Mouse (Mus musculus) forelimb bud, embryonic 11.5 days (tissue): Measurements from ENCODE around the gene Rabggta.

Experiments
- DNase-seq: peaks from one replicate; pipeline ENCODE4 v3.0.0-alpha.2; 2012; ENCODE audit warnings: low read depth, low spot score

The Rabggta gene

DNA sequence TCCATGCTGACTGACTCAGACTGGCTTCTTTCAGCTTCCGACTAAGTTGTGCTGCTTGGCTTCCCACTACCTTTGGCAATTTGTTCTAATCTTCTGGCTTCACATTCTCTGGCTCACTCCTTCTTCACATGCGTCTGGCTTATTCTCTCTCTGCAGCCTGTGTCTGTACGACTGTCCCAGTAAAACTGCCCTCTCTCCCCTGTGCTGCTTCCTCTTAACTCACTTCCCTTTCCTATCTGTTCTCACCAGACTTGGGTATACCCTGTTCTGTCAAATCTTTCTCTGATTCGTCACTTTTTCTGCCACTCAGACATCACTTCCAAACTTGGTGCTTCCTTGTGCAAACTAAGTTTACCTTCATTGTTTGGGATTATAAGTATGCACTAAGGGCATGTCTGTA is 24.8 kb downstream of the Rabggta start:
- no peak for DNase-seq

DNA sequence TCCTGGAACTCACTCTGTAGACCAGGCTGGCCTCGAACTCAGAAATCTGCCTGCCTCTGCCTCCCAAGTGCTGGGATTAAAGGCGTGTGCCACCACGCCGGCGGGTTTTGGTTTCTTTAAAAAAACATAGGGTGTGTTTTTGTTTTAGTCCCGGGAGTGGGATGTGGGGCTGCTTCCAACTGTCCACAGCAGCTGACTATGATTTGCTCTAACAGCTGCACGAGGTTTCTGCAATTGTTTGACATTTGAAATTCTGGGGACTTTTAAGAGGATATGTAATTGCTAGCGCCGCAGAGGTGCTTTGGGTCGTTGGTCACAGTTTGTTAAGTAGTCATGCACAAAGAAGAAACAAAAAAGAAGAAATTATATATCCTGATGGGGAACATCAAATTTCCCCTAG is 32.6 kb downstream of the Rabggta start:
- DNase-seq = no peak

DNA sequence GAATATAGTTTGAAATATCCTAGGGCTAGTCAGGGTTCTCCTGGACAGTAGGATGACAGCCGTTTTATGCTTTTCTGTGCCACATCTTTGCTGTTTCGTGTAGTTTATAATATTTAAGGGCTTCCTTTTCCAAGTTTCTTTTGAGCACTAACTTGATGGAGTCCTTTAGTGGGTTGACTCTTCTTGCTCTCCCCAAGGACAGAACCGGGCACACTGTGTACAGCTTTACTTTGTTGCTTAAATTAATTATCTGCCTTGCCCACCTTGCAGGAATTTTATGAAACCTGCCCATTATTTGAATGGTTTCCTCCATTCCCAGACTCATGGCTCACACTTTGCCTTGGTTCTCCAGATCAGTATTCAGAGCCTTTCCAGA is 40.0 kb downstream of the Rabggta start:
- no peak for DNase-seq

DNA sequence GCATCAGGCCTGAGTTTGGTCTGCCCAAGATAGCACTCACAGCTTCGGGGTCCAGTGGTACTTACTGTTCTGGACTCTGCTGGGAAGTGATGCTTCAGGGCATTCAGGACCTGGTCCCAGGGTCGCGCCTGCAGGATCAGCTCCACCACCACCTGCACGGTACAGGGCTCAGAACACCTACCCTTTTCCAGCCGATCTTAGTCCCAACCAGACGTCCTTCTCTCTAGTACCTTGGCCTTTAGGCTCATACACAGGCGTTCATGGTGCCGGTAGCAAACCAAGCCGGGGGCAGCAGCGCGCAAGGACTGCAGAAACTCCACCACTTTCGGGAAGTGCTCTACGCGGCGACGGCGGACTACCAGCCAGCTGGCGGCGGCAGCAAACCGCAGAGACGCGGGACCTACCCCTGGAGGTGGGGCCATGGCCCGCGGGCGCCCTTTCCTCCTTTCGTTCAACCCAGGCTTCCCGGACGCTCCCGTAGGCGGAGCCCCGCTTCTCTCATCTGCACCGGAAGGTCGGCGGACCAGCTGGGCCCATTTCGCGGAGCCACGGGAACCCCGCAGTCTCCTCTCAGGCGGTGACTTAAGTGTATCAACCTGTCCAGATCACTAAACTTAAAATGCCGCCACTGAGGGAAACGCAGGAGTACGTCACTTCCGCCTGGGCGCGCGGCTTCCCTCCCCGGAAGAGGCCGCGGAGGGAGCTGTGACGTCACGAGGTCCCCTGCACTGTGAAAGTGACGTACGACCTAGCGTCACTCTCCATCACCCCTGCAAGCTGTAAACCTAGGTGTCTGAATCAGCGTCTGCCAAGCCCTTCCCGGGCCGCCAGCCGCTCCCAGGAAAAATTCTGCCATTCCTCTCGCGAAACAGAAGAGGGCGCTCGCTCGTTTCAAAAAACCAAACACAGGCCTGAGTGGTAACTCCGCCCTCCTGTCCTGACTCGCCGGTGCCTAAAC is 40.6 kb downstream of the Rabggta start, which contains the start of gene Tinf2:
Tinf2 (minus strand) TSS at position 661 of the 958 bp plus-strand sequence.
- peak; percentile 99 for DNase-seq

DNA sequence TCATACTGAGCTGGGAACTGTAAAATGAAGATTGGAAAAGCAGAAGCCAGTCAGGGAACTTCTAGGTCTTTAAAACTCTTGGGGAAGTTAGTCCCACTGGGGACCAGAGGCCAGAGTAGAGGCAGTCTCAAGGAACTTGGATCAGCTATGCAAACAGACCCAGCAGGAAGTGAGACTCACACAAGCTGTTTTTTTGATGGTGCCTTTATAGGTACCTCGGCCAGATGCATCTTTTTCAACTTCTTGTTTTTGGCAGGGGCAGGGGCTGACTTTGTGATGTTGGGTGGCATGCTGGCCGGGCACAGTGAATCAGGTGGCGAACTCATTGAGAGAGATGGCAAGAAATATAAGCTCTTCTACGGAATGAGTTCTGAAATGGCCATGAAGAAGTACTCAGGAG is 44.4 kb downstream of the Rabggta start:
- no peak for DNase-seq

DNA sequence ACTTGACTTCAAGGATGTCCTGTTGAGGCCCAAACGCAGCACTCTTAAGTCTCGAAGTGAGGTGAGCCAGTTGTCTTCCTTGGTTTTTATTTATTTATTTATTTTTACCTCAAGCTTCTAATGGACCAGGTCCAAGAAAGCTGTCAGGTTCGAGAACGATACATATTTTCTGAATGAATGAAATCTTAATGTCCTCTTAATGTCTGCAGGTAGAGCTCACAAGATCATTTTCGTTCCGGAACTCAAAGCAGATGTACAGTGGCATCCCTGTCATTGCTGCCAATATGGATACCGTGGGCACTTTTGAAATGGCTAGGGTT is 49.4 kb downstream of the Rabggta start:
- no peak for DNase-seq

DNA sequence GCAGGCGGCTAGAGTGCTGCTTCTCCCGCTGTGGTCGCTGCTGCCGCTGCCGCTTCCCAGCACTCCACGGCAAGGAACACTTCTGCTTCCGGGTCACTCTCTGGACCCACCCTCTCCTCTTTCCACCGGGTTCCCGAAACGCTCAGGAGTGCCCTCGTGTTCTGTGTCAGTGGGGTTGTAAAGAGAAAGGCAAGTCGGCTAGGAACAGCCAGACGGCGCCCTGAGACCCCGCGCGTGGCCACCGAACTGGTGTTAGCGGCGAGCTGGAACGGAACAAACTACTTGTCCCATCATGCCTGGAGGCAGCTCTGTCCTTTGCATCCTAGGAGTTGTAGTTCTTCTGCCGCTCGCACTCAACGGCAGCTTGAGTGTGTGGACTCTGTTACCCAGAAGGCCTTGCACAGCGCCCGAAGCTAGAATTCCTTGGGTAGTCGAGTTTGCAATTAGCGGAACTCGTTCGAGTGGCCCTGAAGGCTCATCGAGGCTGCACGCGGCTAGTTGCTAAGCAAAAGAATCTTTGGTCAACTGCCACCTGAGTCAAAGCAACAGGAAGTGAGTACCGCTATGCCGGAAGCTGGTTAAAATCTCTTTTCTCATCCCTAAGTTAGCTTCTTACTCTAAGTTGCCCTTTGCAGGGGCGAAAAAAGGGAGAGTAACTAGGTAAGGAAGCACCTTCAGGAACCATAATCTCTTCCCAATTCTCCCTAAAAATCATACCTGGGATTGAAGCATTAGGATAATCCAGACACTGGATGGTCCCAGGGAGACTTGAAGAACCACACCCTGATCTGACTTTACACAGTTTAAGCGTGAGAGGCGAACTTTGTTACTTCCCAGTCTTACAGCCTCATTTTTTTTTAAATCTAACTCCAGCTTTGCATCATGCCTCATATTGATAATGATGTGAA is 50.0 kb downstream of the Rabggta start, which contains the start of the genes Gmpr2 and Nedd8:
Gmpr2 (plus strand) TSS at position 109 of the 908 bp plus-strand sequence.
Nedd8 (minus strand) TSS at position 292 of the 908 bp plus-strand sequence.
- peak; percentile 94 for DNase-seq

DNA sequence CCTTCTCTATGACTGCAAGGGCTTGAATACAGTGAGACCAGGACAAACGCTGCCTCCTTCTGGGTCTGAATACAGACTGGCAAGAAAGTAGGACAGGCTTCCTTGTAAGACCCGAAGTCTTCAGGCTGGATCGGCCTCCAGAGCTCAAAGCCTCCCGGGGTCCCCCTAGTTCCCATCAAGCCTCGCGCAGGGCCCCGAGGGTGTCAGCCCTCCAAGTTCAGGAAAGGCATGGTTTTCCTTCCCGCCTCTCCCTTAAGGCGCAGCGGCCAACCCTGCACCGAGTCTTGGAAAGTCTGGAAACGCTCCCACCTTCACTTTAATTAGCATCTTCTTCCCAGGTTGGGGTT is 50.6 kb downstream of the Rabggta start:
- DNase-seq = no peak
